Mouse (Mus musculus): ENCODE data around the gene Trio.

- TF ChIP-seq CTCF (IDR thresholded peaks at IDR 0.05; ENCODE audit: low read depth) (no peak), EP300 (IDR thresholded peaks at IDR 0.05; ENCODE audit: low read depth) (no peak)
Measured at GRCm38 (mm10) chr15:27804447-27804846, 221.2 kb downstream of the Trio start.

All from liver, postnatal 0 days (tissue).